Mouse (Mus musculus) small intestine, adult 2 months (tissue): ENCODE results near the gene Wbp1. TPM values are rescaled to one million over a fixed set of nuclear protein-coding genes. Genes with fewer than 3 reads are reported as not detected.

Source experiments
- H3K27ac ChIP-seq: fragments of 200-500 bp; 2 replicates; pipeline ENCODE4 v1.5.1; 2012; ENCODE audit warnings: low read depth, low read length, control low read depth, inconsistent platforms; ENCODE audit not compliant: insufficient read depth
- H3K27me3 ChIP-seq: fragments of 200-500 bp; 2 replicates; pipeline ENCODE4 v1.6.1; 2012; ENCODE audit warnings: mild to moderate bottlenecking, moderate library complexity, low read length, inconsistent platforms; ENCODE audit not compliant: control insufficient read depth, insufficient read depth
- H3K36me3 ChIP-seq: fragments of 200-500 bp; 2 replicates; pipeline ENCODE4 v1.6.1; 2012; ENCODE audit warnings: mild to moderate bottlenecking, low read length, control low read depth, inconsistent platforms; ENCODE audit not compliant: control insufficient read depth, insufficient read depth
- H3K4me1 ChIP-seq: fragments of 200-500 bp; 2 replicates; pipeline ENCODE4 v1.6.1; 2012; ENCODE audit warnings: low read length, inconsistent platforms, mixed read lengths; ENCODE audit not compliant: control insufficient read depth, insufficient read depth, insufficient read length
- H3K4me3 ChIP-seq: fragments of 200-500 bp; 2 replicates; pipeline ENCODE4 v1.5.1; 2012; ENCODE audit warnings: low read depth, mild to moderate bottlenecking, control low read depth, inconsistent platforms, low read length, moderate library complexity
- CTCF ChIP-seq: fragments of 200-500 bp; IDR thresholded peaks from 2 replicates; pipeline ENCODE4 v1.5.1; 2012; ENCODE audit warnings: low read depth, mild to moderate bottlenecking, control low read depth, inconsistent platforms, low read length, moderate library complexity, mixed read lengths; ENCODE audit not compliant: insufficient replicate concordance, insufficient read length; ENCODE audit errors: extremely low read depth
- POLR2A ChIP-seq: fragments of 200-500 bp; IDR thresholded peaks from 2 replicates; pipeline ENCODE4 v1.6.1; 2012; ENCODE audit warnings: low read depth, mild to moderate bottlenecking, control low read depth, inconsistent platforms, low read length, moderate library complexity
- WGBS: fragments of 180-500 bp; shearing (Covaris S2); methylation state at CpG from one replicate; pipeline ENCODE4 v1.1.7; 2018; 5-methylcytosine and 5-hydroxymethylcytosine counted together
- polyA plus RNA-seq: library from polyadenylated mRNA; depleted of rRNA; stranded (reverse); fragments of >200 nt; gene quantifications from 2 replicates; pipeline ENCODE4 v1.2.3, GENCODE M21; 2012; rRNA removed

Gene Wbp1
- 91.6 and 183 TPM in 2 replicates for polyA plus RNA-seq

- peaks cover 6% of the 10 kb centered on the region for H3K36me3 ChIP-seq
- H3K4me3 ChIP-seq, result peak within 1 kb of the TSS; percentile 86
- TF ChIP-seq CTCF (no peak), POLR2A (peak; percentile 91)
- under 1% methylated on average over 38 of the region's 38 CpGs for WGBS
- H3K4me1 ChIP-seq, result peaks cover 19% of the 10 kb centered on the region
- peak within 1 kb of the TSS; percentile 91 for H3K27ac ChIP-seq
- no peaks in the 10 kb centered on the region for H3K27me3 ChIP-seq
Observed at GRCm38 (mm10) chr6:83120930-83121862, at the start of gene Wbp1. Wbp1 (minus strand) TSS chr6:83121559.

DNA sequence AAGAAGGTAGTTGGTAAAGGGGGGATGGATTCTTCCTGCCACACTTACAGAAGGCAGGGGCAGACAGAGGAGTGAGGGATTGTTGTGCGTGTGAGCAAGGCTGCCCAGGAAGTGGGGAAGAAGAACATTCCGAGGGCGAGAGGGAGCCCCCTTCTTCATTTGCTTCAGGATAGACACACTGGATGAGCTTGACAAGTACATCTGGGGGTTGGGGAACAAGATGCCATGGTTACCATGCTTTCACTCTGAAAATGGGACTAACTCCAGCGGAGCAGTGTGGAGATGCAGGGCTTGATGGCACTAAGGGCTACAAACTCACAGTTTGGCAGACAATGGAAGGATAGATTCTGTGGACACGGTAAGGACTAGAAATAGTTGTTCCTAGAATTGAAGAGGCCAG, 49.7 kb upstream of the Wbp1 start:
- WGBS, result 84% methylated on average over 5 of the region's 5 CpGs
- H3K4me1 ChIP-seq, result peaks cover 4% of the 10 kb centered on the region; the same call in 1 of the 2 replicates
- H3K27ac ChIP-seq, result no peak overlapping the region
- no peak overlapping the region for H3K4me3 ChIP-seq
- TF ChIP-seq POLR2A, result no peak
- no peak for TF ChIP-seq CTCF
- no peaks in the 10 kb centered on the region for H3K27me3 ChIP-seq
- 0 out of 2 replicates have a peak, but pooled peaks cover 1% of the 10 kb centered on the region for H3K36me3 ChIP-seq

- Histone ChIP-seq H3K27ac (peak overlapping the region; percentile 39; the same call in 1 of the 2 replicates), H3K4me3 (no peak overlapping the region), H3K27me3 (no peaks in the 10 kb centered on the region), H3K4me1 (peaks cover 4% of the 10 kb centered on the region; the same call in 1 of the 2 replicates), H3K36me3 (0 out of 2 replicates have a peak, but pooled peaks cover 1% of the 10 kb centered on the region)
- TF ChIP-seq POLR2A, result no peak
- no peak for TF ChIP-seq CTCF
- WGBS, result 28% methylated on average over 5 of the region's 5 CpGs
Observed at GRCm38 (mm10) chr6:83169872-83170271, 48.5 kb upstream of the Wbp1 start.

GRCm38 (mm10) chr6:83166243-83166630, 44.9 kb upstream of the Wbp1 start:
- Histone ChIP-seq H3K27ac (peak overlapping the region; percentile 3; the same call in 1 of the 2 replicates), H3K27me3 (no peaks in the 10 kb centered on the region), H3K36me3 (no peaks in the 10 kb centered on the region), H3K4me3 (peak overlapping the region; percentile 92), H3K4me1 (peaks cover 11% of the 10 kb centered on the region)
- WGBS, result under 1% methylated on average over 12 of the region's 12 CpGs
- TF ChIP-seq CTCF (peak; percentile 11; the same call in 1 of the 2 replicates), POLR2A (no peak)

DNA sequence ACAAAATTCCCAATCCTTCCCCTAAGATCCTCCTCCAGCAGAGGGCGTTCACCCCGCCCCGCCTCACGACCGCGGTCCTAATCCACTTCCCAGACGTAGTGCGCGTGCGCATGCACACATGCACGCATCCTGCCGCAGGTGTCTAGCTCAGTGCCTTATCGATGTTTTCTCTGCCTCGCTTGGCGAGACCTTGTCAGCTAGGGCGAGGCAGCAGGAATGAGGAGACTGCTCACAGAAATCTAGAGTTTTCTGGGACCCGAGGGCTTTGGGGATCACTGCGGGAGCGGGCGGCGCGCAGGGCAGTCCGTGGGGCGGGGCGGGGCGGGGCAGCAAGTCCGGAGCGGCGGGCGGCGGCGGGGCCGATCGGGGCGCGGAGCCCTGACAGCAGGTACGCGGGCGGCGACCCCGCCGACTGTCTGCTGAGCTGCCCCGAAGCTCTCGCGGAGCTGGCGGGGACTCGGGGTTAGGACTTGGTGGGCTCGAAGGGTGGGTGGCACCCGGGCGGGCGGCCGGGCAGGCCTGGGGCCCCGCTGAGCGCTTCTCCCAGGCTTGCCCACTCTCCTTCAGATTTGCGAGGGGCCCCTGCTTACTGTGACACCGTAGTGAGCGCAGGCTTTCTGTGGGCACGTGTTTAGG, 44.4 kb upstream of the Wbp1 start, which contains the start of gene Dctn1:
TSS of gene Dctn1 (plus strand) at position 314 of the 636 bp plus-strand sequence.
- WGBS, result under 1% methylated on average over 58 of the region's 58 CpGs
- peaks cover 11% of the 10 kb centered on the region for H3K4me1 ChIP-seq
- TF ChIP-seq POLR2A, result peak; percentile 50
- TF ChIP-seq CTCF, result peak; percentile 87
- no peaks in the 10 kb centered on the region for H3K27me3 ChIP-seq
- peak within 1 kb of the TSS; percentile 92 for H3K4me3 ChIP-seq
- H3K36me3 ChIP-seq, result no peaks in the 10 kb centered on the region
- peak within 1 kb of the TSS; percentile 88 for H3K27ac ChIP-seq

GRCm38 (mm10) chr6:83165026-83165606, 43.8 kb upstream of the Wbp1 start:
- Histone ChIP-seq H3K4me1 (peaks cover 11% of the 10 kb centered on the region), H3K27ac (peak overlapping the region; percentile 88), H3K4me3 (peak overlapping the region; percentile 92), H3K36me3 (no peaks in the 10 kb centered on the region), H3K27me3 (no peaks in the 10 kb centered on the region)
- WGBS, result under 1% methylated on average over 6 of the region's 6 CpGs
- TF ChIP-seq CTCF (no peak), POLR2A (no peak)

DNA sequence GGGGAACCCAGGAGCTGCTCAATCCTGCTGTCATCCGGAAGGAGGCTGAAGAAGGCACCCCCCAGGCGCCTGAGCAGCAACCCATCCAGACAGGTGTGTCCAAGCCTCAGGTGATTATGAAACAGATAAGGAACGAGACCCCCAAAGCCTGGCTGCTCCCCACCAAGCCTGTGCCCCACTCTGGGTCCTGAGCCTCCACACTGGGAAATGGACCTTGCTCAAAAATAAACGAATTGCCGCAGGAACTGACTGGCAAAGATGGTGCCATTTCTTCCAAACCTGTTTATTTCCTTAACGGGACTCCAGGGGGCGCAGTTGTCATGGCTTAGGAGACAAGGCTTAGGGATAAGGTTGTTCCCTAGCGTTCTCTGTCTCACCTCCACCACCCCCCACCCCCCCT, 41.3 kb upstream of the Wbp1 start:
- H3K27ac ChIP-seq, result no peak overlapping the region
- TF ChIP-seq CTCF (peak; percentile 66; the same call in 1 of the 2 replicates), POLR2A (no peak)
- H3K27me3 ChIP-seq, result no peaks in the 10 kb centered on the region
- H3K4me1 ChIP-seq, result peaks cover 7% of the 10 kb centered on the region
- under 1% methylated on average over 8 of the region's 8 CpGs for WGBS
- no peaks in the 10 kb centered on the region for H3K36me3 ChIP-seq
- peak overlapping the region; percentile 65 for H3K4me3 ChIP-seq
